10 mouse cellular contexts compared by ENCODE assay signal in genomic region chr2:93262291-93263285, GRCm38 (mm10).
DNase-seq lines count a peak whose midpoint lies in the region; ATAC-seq lines count a peak whose summit lies in the region.
"Had no signal": no experiment of that assay in that cellular context is flagged by ENCODE, and none has a peak within 500 bp of the region (broad histone marks: within the 10 kb centered on the region; RNA-seq: fewer than 3 reads in every experiment).

No protein-coding gene starts in this region.

- no peak for ATAC-seq in neural tube, embryonic 13.5 days (ENCODE audit: low read depth)
- ATAC-seq in kidney, embryonic 16.5 days (ENCODE audit: low FRiP score, low TSS enrichment) = peak; percentile 88
- no peak for ATAC-seq in neural tube, embryonic 14.5 days (ENCODE audit: low read depth)
- ATAC-seq in midbrain, embryonic 14.5 days (ENCODE audit: low FRiP score, low TSS enrichment) = no peak
- no peak for ATAC-seq in granulocyte monocyte progenitor cell, adult 5-6 weeks (replicated peaks; ENCODE audit: poor library complexity, severe bottlenecking)

- H3K9ac ChIP-seq in neural tube, embryonic 13.5 days = no peak overlapping the region
- H3K9ac ChIP-seq in kidney, embryonic 16.5 days (replicated peaks; ENCODE audit: low read length) = no peak overlapping the region
- H3K9ac ChIP-seq in neural tube, embryonic 14.5 days (replicated peaks; ENCODE audit: low read depth, low read length) = no peak overlapping the region
- H3K9ac ChIP-seq in midbrain, embryonic 14.5 days (replicated peaks; ENCODE audit: low read length) = no peak overlapping the region

- peak; percentile 59 for DNase-seq in adrenal gland, adult 2 months
- DNase-seq in adrenal gland, adult 18-20 months (ENCODE audit: low spot score in 2 of 2) = no peak
- no peak for DNase-seq in neural tube, embryonic 10.5 days (ENCODE audit: extremely low spot score, low spot score)
- DNase-seq in midbrain, embryonic 14.5 days = no peak
- DNase-seq: cerebellum, adult 9-10 months had no signal

- H3K27ac ChIP-seq in neural tube, embryonic 13.5 days (replicated peaks) = peak overlapping the region; percentile 59
- H3K27ac ChIP-seq in kidney, embryonic 16.5 days (ENCODE audit: low read length) = peak overlapping the region; percentile 94
- 0 out of 2 replicates have a peak overlapping the region, but pooled peaks have one; percentile 10 for H3K27ac ChIP-seq in neural tube, embryonic 14.5 days (ENCODE audit: low read depth, low read length)
- no peak overlapping the region for H3K27ac ChIP-seq in midbrain, embryonic 14.5 days (replicated peaks; ENCODE audit: low read depth, low read length)

- WGBS in neural tube, embryonic 13.5 days = 65% methylated on average over 5 of the region's 5 CpGs
- whole genome bisulfite sequencing in kidney, embryonic 16.5 days = 50% methylated on average over 5 of the region's 5 CpGs
- WGBS in neural tube, embryonic 14.5 days = 78% methylated on average over 5 of the region's 5 CpGs
- 80% methylated on average over 5 of the region's 5 CpGs for WGBS in midbrain, embryonic 14.5 days

- no peak overlapping the region for H3K4me2 ChIP-seq in neural tube, embryonic 13.5 days
- no peak overlapping the region for H3K4me2 ChIP-seq in kidney, embryonic 16.5 days (replicated peaks; ENCODE audit: low read depth, low read length)
- no peak overlapping the region for H3K4me2 ChIP-seq in neural tube, embryonic 14.5 days (ENCODE audit: low read depth, low read length)
- H3K4me2 ChIP-seq in midbrain, embryonic 14.5 days (ENCODE audit: low read length) = no peak overlapping the region

- H3K4me3 ChIP-seq in neural tube, embryonic 13.5 days = no peak overlapping the region
- no peak overlapping the region for H3K4me3 ChIP-seq in kidney, embryonic 16.5 days (ENCODE audit: low read length)
- H3K4me3 ChIP-seq in neural tube, embryonic 14.5 days (ENCODE audit: low read depth, low read length) = no peak overlapping the region
- H3K4me3 ChIP-seq in midbrain, embryonic 14.5 days (replicated peaks; ENCODE audit: low read depth, low read length) = no peak overlapping the region

- H3K27me3 ChIP-seq in neural tube, embryonic 13.5 days = no peaks in the 10 kb centered on the region
- H3K27me3 ChIP-seq in kidney, embryonic 16.5 days (ENCODE audit: insufficient read depth, low read length) = no peaks in the 10 kb centered on the region
- H3K27me3 ChIP-seq in neural tube, embryonic 14.5 days (ENCODE audit: control insufficient read depth, insufficient read depth, low read length) = no peaks in the 10 kb centered on the region
- H3K27me3 ChIP-seq in midbrain, embryonic 14.5 days (ENCODE audit: control insufficient read depth, insufficient read depth, low read length) = no peaks in the 10 kb centered on the region

- peaks cover 83% of the 10 kb centered on the region for H3K4me1 ChIP-seq in neural tube, embryonic 13.5 days (replicated peaks)
- H3K4me1 ChIP-seq in kidney, embryonic 16.5 days (ENCODE audit: insufficient read depth, low read length) = peaks cover 67% of the 10 kb centered on the region
- H3K4me1 ChIP-seq in neural tube, embryonic 14.5 days (ENCODE audit: control insufficient read depth, insufficient read depth, low read length) = peaks cover 23% of the 10 kb centered on the region
- H3K4me1 ChIP-seq in midbrain, embryonic 14.5 days (ENCODE audit: control insufficient read depth, insufficient read depth, low read length) = peaks cover 35% of the 10 kb centered on the region

- no peaks in the 10 kb centered on the region for H3K9me3 ChIP-seq in neural tube, embryonic 13.5 days
- H3K9me3 ChIP-seq in kidney, embryonic 16.5 days (ENCODE audit: low read length) = no peaks in the 10 kb centered on the region
- no peaks in the 10 kb centered on the region for H3K9me3 ChIP-seq in neural tube, embryonic 14.5 days (ENCODE audit: control insufficient read depth, low read length)
- H3K9me3 ChIP-seq in midbrain, embryonic 14.5 days (ENCODE audit: control insufficient read depth, low read length) = no peaks in the 10 kb centered on the region
- H3K9me3 ChIP-seq: megakaryocyte, embryonic 14.5 days had no signal

- H3K36me3 ChIP-seq in neural tube, embryonic 13.5 days = no peaks in the 10 kb centered on the region
- H3K36me3 ChIP-seq in kidney, embryonic 16.5 days (ENCODE audit: insufficient read depth, low read length) = no peaks in the 10 kb centered on the region
- no peaks in the 10 kb centered on the region for H3K36me3 ChIP-seq in neural tube, embryonic 14.5 days (ENCODE audit: control insufficient read depth, insufficient read depth, low read length)
- H3K36me3 ChIP-seq in midbrain, embryonic 14.5 days (ENCODE audit: control insufficient read depth, insufficient read depth, low read length) = no peaks in the 10 kb centered on the region
